Mouse (Mus musculus): Measurements from ENCODE around the gene Plekhg6. TPM values are rescaled to one million over a fixed set of nuclear protein-coding genes. Genes with fewer than 3 reads are reported as not detected.

The Plekhg6 gene
- total RNA-seq, 2 experiments from 2014 or later, result not detected

GRCm38 (mm10) chr6:125356264-125356663 lies 24.3 kb downstream of the Plekhg6 start:
- intact Hi-C loops (cut with DNase I), result no loop called here
- DNase-seq, result no peak

GRCm38 (mm10) chr6:125355197-125355741 lies 25.3 kb downstream of the Plekhg6 start:
- intact Hi-C loops (cut with DNase I), result no loop called here
- no peak for DNase-seq

DNA sequence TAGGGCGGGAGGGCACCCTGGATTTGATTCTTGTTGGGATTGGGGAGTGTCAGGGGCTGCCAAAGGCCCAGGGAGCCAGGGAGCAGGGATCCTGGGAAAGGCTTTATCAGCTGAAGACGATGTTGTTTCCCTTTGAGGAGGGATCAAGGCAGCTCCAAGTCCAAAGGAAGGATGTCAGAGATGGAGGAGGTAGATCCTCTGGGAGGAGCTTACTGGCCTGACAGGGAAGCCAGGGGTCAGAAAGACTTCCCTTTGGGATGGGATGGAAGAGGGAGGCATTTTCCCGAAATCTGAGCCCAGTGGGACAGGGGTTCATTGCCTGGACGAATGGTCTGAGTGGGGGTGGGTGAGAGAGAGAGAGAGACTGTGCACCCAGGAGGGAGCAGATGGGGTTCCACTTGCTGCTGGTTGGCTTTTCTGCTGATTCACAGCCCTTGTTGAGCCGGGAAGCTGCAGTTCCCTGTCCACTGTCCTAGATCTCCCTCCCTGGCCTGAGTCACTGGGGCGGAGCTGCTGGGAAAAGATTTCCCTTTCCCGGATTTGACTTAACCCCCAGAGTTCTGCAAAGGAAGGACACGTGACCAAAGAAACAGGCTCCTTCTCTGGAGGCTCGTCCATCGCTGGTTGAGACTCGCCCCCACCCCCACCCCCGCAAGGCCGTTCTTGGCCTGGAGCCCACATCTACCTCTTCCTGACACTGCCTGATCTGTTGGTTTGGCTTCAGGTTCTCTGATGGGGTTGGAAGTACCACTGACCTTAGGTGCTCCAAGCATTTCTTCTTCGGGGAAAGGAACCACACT lies 26.0 kb downstream of the Plekhg6 start:
- DNase-seq, result peak; percentile 60 to 67
- intact Hi-C loops (cut with DNase I), result no loop called here

DNA sequence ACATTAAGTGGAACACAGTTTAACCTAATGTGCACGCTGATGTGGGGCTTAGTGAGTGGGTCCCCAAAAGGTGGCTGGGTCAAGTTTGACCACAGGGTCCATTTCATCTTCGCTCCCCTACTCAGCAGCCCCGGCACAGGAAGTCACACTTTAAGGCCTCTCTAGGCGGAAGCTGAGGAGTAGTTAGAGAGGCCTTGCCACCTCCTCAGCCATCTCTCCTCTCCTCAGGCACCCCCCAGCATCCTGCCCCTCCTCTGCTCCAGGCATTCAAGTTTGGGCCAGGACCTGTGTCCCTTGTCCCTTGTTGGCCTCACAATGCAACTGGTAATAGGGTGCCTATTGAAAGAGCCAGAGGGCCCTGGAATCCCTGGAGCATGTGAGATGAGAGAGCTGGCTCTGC lies 26.9 kb downstream of the Plekhg6 start:
- no peak for DNase-seq
- intact Hi-C loops (cut with DNase I), result no loop called here

DNA sequence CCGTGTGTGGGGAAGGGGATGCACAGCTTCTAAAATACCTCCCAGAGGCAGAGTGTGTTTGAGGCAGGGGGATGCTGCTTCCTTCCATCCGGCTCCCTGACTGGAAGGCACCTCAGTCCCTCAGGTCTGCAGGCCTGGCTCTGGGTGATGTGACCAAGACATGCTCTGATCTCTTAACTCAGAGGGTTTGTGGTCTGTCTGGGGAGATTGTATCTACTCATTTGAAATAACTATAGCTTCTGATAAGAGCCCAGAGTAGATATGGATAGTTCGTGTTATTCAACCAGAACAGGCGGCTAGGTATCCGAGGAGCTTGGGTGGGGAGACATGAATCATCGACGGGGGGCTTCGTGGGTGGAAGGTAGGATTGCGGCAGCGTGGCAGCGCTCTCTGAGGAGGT lies 27.4 kb downstream of the Plekhg6 start:
- DNase-seq, result no peak
- intact Hi-C loops (cut with DNase I), result no loop called here

DNA sequence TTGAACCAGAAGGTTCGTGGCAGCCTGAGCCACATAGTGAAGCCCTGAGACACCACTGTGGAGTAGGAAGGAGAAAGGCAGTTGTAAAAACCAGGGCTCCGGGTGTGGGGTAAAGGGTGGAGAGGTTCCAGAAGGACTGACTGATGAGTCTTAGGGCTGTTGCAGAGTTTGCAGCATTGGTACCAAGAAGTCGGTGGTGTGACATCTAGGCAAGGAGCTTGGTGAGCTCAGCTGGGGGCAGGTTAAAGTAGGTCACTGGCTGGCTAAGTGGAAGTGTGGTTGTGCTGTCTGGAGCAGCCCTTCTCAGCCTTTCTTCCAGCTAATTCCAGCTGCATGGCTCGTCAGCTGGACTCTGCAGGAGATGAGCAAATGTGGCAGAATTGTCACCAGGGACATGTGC lies 27.8 kb downstream of the Plekhg6 start:
- no peak for DNase-seq
- intact Hi-C loops (cut with DNase I), result no loop called here

GRCm38 (mm10) chr6:125352046-125352384 lies 28.6 kb downstream of the Plekhg6 start:
- DNase-seq, result no peak
- intact Hi-C loops (cut with DNase I), result no loop called here

DNA sequence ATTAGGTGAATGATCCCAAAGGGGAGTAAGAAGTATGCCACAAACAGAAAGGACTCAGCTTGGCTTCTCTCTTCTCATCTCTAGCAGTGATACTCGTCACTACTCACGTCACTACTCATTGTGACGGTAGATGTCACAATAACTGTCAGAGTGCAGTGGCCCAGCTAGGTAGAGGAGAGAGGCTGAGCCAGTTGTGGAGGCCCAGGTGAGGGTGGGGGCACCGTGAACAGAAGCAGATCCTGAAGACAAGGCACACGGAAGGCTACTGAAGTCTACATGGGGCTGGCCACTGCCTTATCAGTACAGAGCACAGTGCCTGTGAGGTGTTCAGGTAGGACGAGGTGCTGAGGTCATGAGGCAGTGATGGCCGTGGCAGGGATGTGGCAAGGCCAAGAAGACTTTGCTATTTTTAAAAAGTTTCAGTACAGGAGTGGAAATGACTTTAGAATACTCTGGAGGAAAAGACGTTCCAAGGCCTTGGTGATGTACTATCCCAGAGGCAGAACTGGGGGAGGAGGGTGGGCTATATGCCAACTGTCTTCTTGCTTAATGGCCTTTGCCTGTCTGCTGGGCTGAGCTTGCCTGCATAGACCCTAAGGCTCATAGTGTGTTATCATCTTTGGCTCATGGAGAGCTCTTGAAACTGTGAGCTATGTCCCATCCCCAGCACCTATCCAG lies 29.1 kb downstream of the Plekhg6 start:
- peak in 1 of 2 experiments; percentile 57 for DNase-seq
- intact Hi-C loops (cut with DNase I), result no loop called here

DNA sequence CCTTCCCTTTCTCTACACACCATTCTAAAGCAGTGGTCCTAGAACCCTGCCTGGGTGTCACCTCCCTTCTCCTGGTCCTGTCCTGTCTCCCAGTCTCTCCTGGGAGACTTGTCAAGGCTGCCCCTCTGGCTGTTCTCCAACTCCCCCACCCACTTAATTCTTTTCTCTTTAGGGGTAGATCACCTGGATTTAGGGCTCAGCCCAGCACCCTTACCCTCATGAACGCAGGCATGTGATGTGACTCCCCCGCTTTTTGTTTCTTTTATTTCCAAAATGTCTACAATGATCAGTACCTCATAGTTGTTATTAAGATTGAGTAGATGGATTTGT lies 29.6 kb downstream of the Plekhg6 start:
- no peak for DNase-seq
- intact Hi-C loops (cut with DNase I), result no loop called here

DNA sequence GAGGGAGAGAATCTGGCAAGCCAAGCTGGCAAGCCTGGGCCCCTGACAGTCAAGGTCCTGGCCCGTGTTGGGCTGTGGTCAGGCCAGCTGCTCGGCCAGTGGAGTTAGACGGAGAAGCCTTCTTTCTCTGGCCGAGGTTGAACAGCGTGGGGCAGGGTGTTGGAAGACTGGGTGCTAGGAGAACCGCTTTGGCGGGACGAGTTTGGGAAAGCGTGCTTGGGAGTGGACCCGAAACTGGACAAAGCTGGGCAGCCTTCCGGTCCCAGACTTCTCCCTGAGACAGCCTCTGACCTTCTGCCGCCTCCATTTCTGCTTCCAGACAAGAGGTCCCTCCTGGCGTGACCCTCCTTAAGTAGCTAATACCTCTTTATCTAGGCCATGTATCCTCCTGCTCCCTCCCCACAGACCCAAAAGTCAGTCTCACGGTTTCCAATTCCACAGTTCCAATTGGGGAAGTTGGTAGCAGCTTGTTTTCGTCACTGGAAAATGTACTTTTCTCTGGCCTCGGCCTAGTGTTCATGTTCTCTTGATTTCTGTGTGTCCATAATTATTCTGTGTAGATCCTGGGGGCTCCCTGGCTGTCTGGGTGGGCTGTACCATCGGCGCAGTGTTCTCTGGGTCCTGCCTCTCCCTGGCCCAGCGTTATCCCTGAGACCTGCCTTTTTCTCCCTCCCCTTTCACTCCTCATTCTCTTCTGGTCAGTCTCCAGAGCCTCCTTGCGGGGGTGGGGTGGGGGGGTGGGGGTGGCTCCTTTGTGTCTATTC lies 30.2 kb downstream of the Plekhg6 start:
- DNase-seq, result peak; percentile 56 to 61
- intact Hi-C loops (cut with DNase I), result no loop called here

- DNase-seq, result peak; percentile 61 to 63
- intact Hi-C loops (cut with DNase I), result no loop called here
These were observed 30.9 kb downstream of the Plekhg6 start for GRCm38 (mm10) chr6:125349575-125350230.

DNA sequence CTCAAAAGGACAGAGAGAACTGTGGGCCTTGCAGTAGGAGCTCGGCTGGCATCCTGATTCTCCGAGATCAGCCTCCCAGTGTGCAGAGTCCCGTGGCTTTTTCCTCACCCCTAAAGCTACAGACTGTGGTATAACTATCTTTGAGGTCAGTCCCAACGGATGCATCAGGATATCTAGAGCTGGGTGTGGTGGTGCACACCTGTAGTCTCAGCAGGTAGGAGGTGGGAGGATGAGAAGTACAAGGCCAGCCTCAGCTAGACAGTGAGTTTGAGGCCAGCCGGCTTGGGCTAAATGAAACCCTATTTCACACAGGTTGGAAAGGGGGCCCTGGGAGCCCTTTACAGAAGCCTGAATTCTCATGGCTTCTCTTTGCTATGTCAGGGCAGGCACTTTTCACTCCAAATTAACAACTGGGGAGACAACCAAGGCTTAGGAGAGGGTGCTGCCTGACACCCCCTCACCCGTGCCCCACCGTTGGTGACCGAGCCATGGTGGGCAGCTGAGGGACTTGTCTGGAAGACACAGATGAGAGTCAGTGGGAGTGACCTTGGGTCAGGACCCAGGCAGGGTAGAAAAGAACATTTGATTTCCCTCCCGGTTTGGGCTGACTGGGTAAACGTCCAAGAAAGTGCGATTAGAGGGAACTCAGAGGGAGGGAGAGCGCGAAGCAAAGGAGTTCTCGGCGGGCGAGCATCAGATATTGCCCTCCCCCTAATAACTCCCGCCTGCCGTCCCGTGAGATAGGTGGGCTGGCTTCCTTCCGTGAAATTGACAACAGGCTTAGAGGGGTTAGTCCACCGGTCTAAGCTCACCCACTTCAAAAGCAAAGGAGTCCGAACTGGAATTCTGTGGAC lies 31.6 kb downstream of the Plekhg6 start, which contains the start of gene Tnfrsf1a:
Gene Tnfrsf1a (plus strand): TSS at position 642 of the 854 bp plus-strand sequence.
- DNase-seq, result no peak
- intact Hi-C loops (cut with DNase I), result no loop called here

DNA sequence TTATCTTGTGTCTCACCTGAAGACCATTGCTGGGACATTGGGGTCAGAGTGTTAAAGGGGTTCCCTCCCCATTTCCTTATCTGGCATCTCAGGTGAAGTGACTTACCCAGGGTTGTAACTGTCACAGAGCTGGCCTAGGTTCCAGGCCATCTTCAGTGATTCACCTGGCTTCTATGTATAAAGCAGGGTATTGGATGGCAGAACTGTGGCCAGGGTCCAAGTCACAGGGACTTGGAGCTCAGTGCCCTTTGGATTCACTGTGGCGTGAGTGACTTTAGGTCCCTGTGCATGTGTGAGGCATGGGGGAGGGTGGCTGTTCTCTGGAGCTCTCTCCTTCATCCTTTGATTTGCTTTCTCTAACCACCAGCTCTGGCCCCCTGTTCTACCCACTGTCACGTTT lies 34.6 kb downstream of the Plekhg6 start:
- no peak for DNase-seq
- intact Hi-C loops (cut with DNase I), result no loop called here

- no peak for DNase-seq
- intact Hi-C loops (cut with DNase I), result no loop called here
These were observed 35.0 kb downstream of the Plekhg6 start for GRCm38 (mm10) chr6:125345625-125346024.

- intact Hi-C loops (cut with DNase I), result no loop called here
- DNase-seq, result no peak
These were observed 35.7 kb downstream of the Plekhg6 start for GRCm38 (mm10) chr6:125344866-125345265.

GRCm38 (mm10) chr6:125344084-125344483 lies 36.5 kb downstream of the Plekhg6 start:
- peak in 1 of 2 experiments; percentile 27 for DNase-seq
- intact Hi-C loops (cut with DNase I), result no loop called here

DNA sequence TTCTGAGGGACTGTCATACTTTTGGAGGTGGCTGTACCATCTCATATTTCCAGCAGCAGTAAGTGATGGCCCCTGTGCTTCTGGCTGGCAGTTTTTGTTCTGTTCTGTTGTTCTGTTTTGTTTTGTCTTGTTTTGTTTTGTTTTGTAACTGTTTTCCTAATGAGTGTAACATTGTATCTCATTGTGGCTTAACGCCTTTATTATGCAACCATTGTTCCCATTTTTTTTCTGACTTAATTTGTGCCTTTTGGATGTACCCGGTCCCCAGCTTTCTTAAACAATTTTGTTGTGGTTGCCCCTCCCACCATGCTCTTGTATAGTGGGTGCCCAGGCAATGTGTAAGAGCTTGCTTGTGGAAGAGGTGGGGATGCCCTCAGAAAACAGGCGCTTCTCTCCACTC lies 38.4 kb downstream of the Plekhg6 start:
- DNase-seq, result no peak
- intact Hi-C loops (cut with DNase I), result no loop called here

GRCm38 (mm10) chr6:125340244-125340643 lies 40.3 kb downstream of the Plekhg6 start:
- intact Hi-C loops (cut with DNase I), result no loop called here
- DNase-seq, result no peak

DNA sequence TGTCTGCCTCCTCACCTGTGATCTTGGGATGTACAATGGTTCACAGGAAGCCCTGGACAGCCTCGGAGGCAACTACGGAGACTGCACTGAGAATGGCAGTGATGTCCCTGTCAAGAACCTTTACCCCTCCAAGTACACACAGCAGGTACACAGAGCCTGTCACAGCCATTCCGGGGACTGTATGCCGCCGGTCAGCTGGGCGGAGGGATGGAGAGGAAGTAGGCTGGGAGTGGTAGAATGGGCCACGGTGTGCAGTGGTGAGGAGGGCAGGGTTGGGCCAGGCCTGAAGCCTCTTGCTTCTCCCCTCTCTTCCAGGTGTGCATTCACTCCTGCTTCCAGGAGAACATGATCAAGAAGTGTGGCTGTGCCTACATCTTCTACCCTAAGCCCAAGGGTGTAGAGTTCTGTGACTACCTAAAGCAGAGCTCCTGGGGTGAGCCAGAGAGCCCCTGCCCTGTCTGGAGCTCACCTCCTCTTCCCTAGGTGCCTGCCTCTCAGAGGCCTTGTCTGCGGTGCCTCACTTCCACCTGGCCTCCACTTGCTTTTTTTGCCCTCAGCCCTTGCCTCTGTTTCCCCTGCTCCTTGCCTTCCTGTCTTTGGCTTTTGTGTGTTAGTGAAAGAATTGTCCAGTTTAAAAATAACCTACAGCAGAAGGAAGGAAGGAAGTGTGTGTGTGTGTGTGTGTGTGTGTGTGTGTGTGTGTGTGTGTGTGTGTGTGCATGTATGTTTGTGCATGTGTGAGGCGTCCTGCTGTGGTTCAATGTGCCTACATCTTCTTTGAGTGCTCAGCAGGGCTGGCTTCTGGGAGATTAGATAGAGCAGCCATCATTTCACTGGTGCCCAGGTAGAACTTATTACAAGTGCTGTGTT lies 41.6 kb downstream of the Plekhg6 start:
- intact Hi-C loops (cut with DNase I), result no loop called here
- no peak for DNase-seq

Data from gastrocnemius, postnatal 36 days (tissue).